Mouse (Mus musculus) testis, adult 2 months (tissue): ENCODE results near the gene Ppm1m.

Experiments
- CTCF ChIP-seq: fragments of 200-500 bp; IDR thresholded peaks from 2 replicates; pipeline ENCODE4 v1.5.1; 2012; ENCODE audit warnings: low read depth, mild to moderate bottlenecking, inconsistent platforms, low read length, moderate library complexity; ENCODE audit not compliant: control insufficient read depth, insufficient read depth, insufficient replicate concordance
- POLR2A ChIP-seq: fragments of 200-500 bp; IDR thresholded peaks from 2 replicates; pipeline ENCODE4 v1.6.1; 2012; ENCODE audit warnings: low read depth, mild to moderate bottlenecking, inconsistent platforms, low read length, moderate library complexity; ENCODE audit not compliant: control insufficient read depth

GRCm38 (mm10) chr9:106231816-106232215, 32.3 kb upstream of the Ppm1m start:
- no peak for TF ChIP-seq CTCF
- TF ChIP-seq POLR2A: no peak
